Mouse (Mus musculus): ENCODE results near the gene Cldn9. TPM values are rescaled to one million over a fixed set of nuclear protein-coding genes. Genes with fewer than 3 reads are reported as not detected.
A peak's percentile ranks its signal among the peaks of the same experiment; 100 is the strongest.

Cldn9 gene
- polyA plus RNA-seq, 1 experiment from 2014 or later, result 14.6 TPM

GRCm38 (mm10) chr17:23694491-23694890 is 10.7 kb upstream of the Cldn9 start:
- no peak overlapping the region for H3K9ac ChIP-seq (ENCODE audit: low read depth, low read length)
- H3K36me3 ChIP-seq (ENCODE audit: control insufficient read depth, insufficient read depth, low read length), result no peaks in the 10 kb centered on the region
- ATAC-seq (ENCODE audit: low read depth), result no peak
- no peak overlapping the region for H3K4me3 ChIP-seq (ENCODE audit: low read depth, low read length)
- H3K4me2 ChIP-seq (ENCODE audit: low read depth, low read length), result no peak overlapping the region
- H3K4me1 ChIP-seq (ENCODE audit: control insufficient read depth, insufficient read depth, low read length), result no peaks in the 10 kb centered on the region
- H3K27me3 ChIP-seq (replicated peaks; ENCODE audit: control insufficient read depth, insufficient read depth, low read length), result peaks cover 16% of the 10 kb centered on the region
- WGBS, result 46% methylated on average over 1 of the region's 1 CpGs
- H3K27ac ChIP-seq (replicated peaks; ENCODE audit: low read depth, low read length), result no peak overlapping the region
- DNase-seq (ENCODE audit: low spot score), result no peak
- H3K9me3 ChIP-seq (ENCODE audit: control insufficient read depth, low read length), result no peaks in the 10 kb centered on the region

- Histone ChIP-seq H3K4me3 (ENCODE audit: low read depth, low read length) (peak overlapping the region; percentile 26), H3K27ac (replicated peaks; ENCODE audit: low read depth, low read length) (peak overlapping the region; percentile 44; the same call in 1 of the 2 replicates), H3K4me2 (ENCODE audit: low read depth, low read length) (peak overlapping the region; percentile 33), H3K9ac (ENCODE audit: low read depth, low read length) (peak overlapping the region; percentile 53), H3K4me1 (ENCODE audit: control insufficient read depth, insufficient read depth, low read length) (peaks cover 15% of the 10 kb centered on the region), H3K27me3 (replicated peaks; ENCODE audit: control insufficient read depth, insufficient read depth, low read length) (peaks cover 64% of the 10 kb centered on the region), H3K36me3 (ENCODE audit: control insufficient read depth, insufficient read depth, low read length) (no peaks in the 10 kb centered on the region), H3K9me3 (ENCODE audit: control insufficient read depth, low read length) (no peaks in the 10 kb centered on the region)
- ATAC-seq (ENCODE audit: low read depth) (no peak), DNase-seq (ENCODE audit: low spot score) (no peak)
- 29% methylated on average over 14 of the region's 15 CpGs for WGBS
Measured at GRCm38 (mm10) chr17:23683226-23683625, 600 bp downstream of the Cldn9 start.

GRCm38 (mm10) chr17:23682530-23682929 is 1.3 kb downstream of the Cldn9 start:
- Histone ChIP-seq H3K4me2 (ENCODE audit: low read depth, low read length) (peak overlapping the region; percentile 33), H3K9me3 (ENCODE audit: control insufficient read depth, low read length) (no peaks in the 10 kb centered on the region), H3K36me3 (ENCODE audit: control insufficient read depth, insufficient read depth, low read length) (no peaks in the 10 kb centered on the region), H3K4me3 (ENCODE audit: low read depth, low read length) (peak overlapping the region; percentile 26), H3K4me1 (ENCODE audit: control insufficient read depth, insufficient read depth, low read length) (peaks cover 17% of the 10 kb centered on the region), H3K27me3 (replicated peaks; ENCODE audit: control insufficient read depth, insufficient read depth, low read length) (peaks cover 67% of the 10 kb centered on the region), H3K27ac (replicated peaks; ENCODE audit: low read depth, low read length) (no peak overlapping the region), H3K9ac (ENCODE audit: low read depth, low read length) (peak overlapping the region; percentile 53)
- ATAC-seq (ENCODE audit: low read depth), result no peak
- WGBS, result 76% methylated on average over 3 of the region's 3 CpGs
- DNase-seq (ENCODE audit: low spot score), result no peak

- 68% methylated on average over 4 of the region's 4 CpGs for WGBS
- H3K9ac ChIP-seq (ENCODE audit: low read depth, low read length), result no peak overlapping the region
- DNase-seq (ENCODE audit: low spot score), result no peak
- peak overlapping the region; percentile 26 for H3K4me3 ChIP-seq (ENCODE audit: low read depth, low read length)
- ATAC-seq (ENCODE audit: low read depth), result no peak
- no peaks in the 10 kb centered on the region for H3K9me3 ChIP-seq (ENCODE audit: control insufficient read depth, low read length)
- H3K4me2 ChIP-seq (ENCODE audit: low read depth, low read length), result peak overlapping the region; percentile 33; the same call in 1 of the 2 replicates
- H3K27ac ChIP-seq (replicated peaks; ENCODE audit: low read depth, low read length), result no peak overlapping the region
- peaks cover 67% of the 10 kb centered on the region for H3K27me3 ChIP-seq (replicated peaks; ENCODE audit: control insufficient read depth, insufficient read depth, low read length)
- peaks cover 19% of the 10 kb centered on the region for H3K4me1 ChIP-seq (ENCODE audit: control insufficient read depth, insufficient read depth, low read length)
- no peaks in the 10 kb centered on the region for H3K36me3 ChIP-seq (ENCODE audit: control insufficient read depth, insufficient read depth, low read length)
Measured at GRCm38 (mm10) chr17:23682092-23682491, 1.7 kb downstream of the Cldn9 start.

GRCm38 (mm10) chr17:23681086-23681485 is 2.7 kb downstream of the Cldn9 start:
- peaks cover 24% of the 10 kb centered on the region for H3K4me1 ChIP-seq (ENCODE audit: control insufficient read depth, insufficient read depth, low read length)
- peaks cover 76% of the 10 kb centered on the region for H3K27me3 ChIP-seq (replicated peaks; ENCODE audit: control insufficient read depth, insufficient read depth, low read length)
- H3K4me2 ChIP-seq (ENCODE audit: low read depth, low read length), result peak overlapping the region; percentile 6; the same call in 1 of the 2 replicates

GRCm38 (mm10) chr17:23680336-23680735 is 3.5 kb downstream of the Cldn9 start:
- H3K4me2 ChIP-seq (ENCODE audit: low read depth, low read length), result peak overlapping the region; percentile 48
- H3K9ac ChIP-seq (ENCODE audit: low read depth, low read length), result peak overlapping the region; percentile 19; the same call in 1 of the 2 replicates
- 72% methylated on average over 9 of the region's 9 CpGs for WGBS
- no peaks in the 10 kb centered on the region for H3K9me3 ChIP-seq (ENCODE audit: control insufficient read depth, low read length)
- H3K27ac ChIP-seq (replicated peaks; ENCODE audit: low read depth, low read length), result no peak overlapping the region
- DNase-seq (ENCODE audit: low spot score) (no peak), ATAC-seq (ENCODE audit: low read depth) (no peak)
- H3K4me1 ChIP-seq (ENCODE audit: control insufficient read depth, insufficient read depth, low read length), result peaks cover 31% of the 10 kb centered on the region
- H3K27me3 ChIP-seq (replicated peaks; ENCODE audit: control insufficient read depth, insufficient read depth, low read length), result peaks cover 78% of the 10 kb centered on the region
- no peaks in the 10 kb centered on the region for H3K36me3 ChIP-seq (ENCODE audit: control insufficient read depth, insufficient read depth, low read length)
- H3K4me3 ChIP-seq (ENCODE audit: low read depth, low read length), result peak overlapping the region; percentile 32

More at GRCm38 (mm10) chr17:23681086-23681485, 2.7 kb downstream of the Cldn9 start:
- Histone ChIP-seq H3K4me3 (ENCODE audit: low read depth, low read length) (no peak overlapping the region), H3K27ac (replicated peaks; ENCODE audit: low read depth, low read length) (no peak overlapping the region), H3K36me3 (ENCODE audit: control insufficient read depth, insufficient read depth, low read length) (no peaks in the 10 kb centered on the region), H3K9me3 (ENCODE audit: control insufficient read depth, low read length) (no peaks in the 10 kb centered on the region), H3K9ac (ENCODE audit: low read depth, low read length) (no peak overlapping the region)
- DNase-seq (ENCODE audit: low spot score), result no peak
- no peak for ATAC-seq (ENCODE audit: low read depth)
- 75% methylated on average over 10 of the region's 10 CpGs for WGBS

- Histone ChIP-seq H3K4me1 (ENCODE audit: control insufficient read depth, insufficient read depth, low read length) (peaks cover 37% of the 10 kb centered on the region), H3K9me3 (ENCODE audit: control insufficient read depth, low read length) (no peaks in the 10 kb centered on the region), H3K4me2 (ENCODE audit: low read depth, low read length) (peak within 1 kb of the TSS; percentile 48), H3K27me3 (replicated peaks; ENCODE audit: control insufficient read depth, insufficient read depth, low read length) (peaks cover 74% of the 10 kb centered on the region), H3K36me3 (ENCODE audit: control insufficient read depth, insufficient read depth, low read length) (no peaks in the 10 kb centered on the region), H3K9ac (ENCODE audit: low read depth, low read length) (peak within 1 kb of the TSS; percentile 45; the same call in 1 of the 2 replicates), H3K4me3 (ENCODE audit: low read depth, low read length) (peak within 1 kb of the TSS; percentile 32), H3K27ac (replicated peaks; ENCODE audit: low read depth, low read length) (peak within 1 kb of the TSS; percentile 28; the same call in 1 of the 2 replicates)
- 3% methylated on average over 29 of the region's 38 CpGs for WGBS
- ATAC-seq (ENCODE audit: low read depth), result no peak
- no peak for DNase-seq (ENCODE audit: low spot score)
Measured at GRCm38 (mm10) chr17:23679127-23679835, 4.5 kb downstream of the Cldn9 start, which contains the start of gene Cldn6. Cldn6 (plus strand) TSS chr17:23679249.

- 0 out of 2 replicates have a peak within 1 kb of the TSS, but pooled peaks have one; percentile 46 for H3K27ac ChIP-seq (replicated peaks; ENCODE audit: low read depth, low read length)
- peak; percentile 67 for ATAC-seq (ENCODE audit: low read depth)
Measured at GRCm38 (mm10) chr17:23677236-23677679, 6.6 kb downstream of the Cldn9 start, which contains the start of gene Tnfrsf12a. Tnfrsf12a (minus strand) TSS chr17:23677468.

More at GRCm38 (mm10) chr17:23677236-23677679, 6.6 kb downstream of the Cldn9 start, which contains the start of gene Tnfrsf12a:
- Histone ChIP-seq H3K4me2 (ENCODE audit: low read depth, low read length) (peak within 1 kb of the TSS; percentile 97), H3K9ac (ENCODE audit: low read depth, low read length) (peak within 1 kb of the TSS; percentile 62), H3K4me1 (ENCODE audit: control insufficient read depth, insufficient read depth, low read length) (peaks cover 30% of the 10 kb centered on the region), H3K36me3 (ENCODE audit: control insufficient read depth, insufficient read depth, low read length) (no peaks in the 10 kb centered on the region), H3K27me3 (replicated peaks; ENCODE audit: control insufficient read depth, insufficient read depth, low read length) (peaks cover 53% of the 10 kb centered on the region), H3K4me3 (ENCODE audit: low read depth, low read length) (peak within 1 kb of the TSS; percentile 56), H3K9me3 (ENCODE audit: control insufficient read depth, low read length) (no peaks in the 10 kb centered on the region)
- 2% methylated on average over 34 of the region's 34 CpGs for WGBS
- peak; percentile 91 for DNase-seq (ENCODE audit: low spot score)

Measured in embryonic facial prominence, embryonic 14.5 days (tissue).